Mouse (Mus musculus): ENCODE data around the gene Nup210. TPM values are rescaled to one million over a fixed set of nuclear protein-coding genes. Genes with fewer than 3 reads are reported as not detected.
"Not testable (repeated sequence)": the region's sequence is repeated elsewhere in the genome, so short reads cannot be mapped to it uniquely, and the experiment has no call there.

Nup210 gene
- total and polyA plus RNA-seq, 2 experiments from 2014 or later = 17.2 to 67.8 TPM

- WGBS = 90% methylated on average over 2 of the region's 2 CpGs
Measured at GRCm38 (mm10) chr6:91105400-91106129, 11.1 kb downstream of the Nup210 start.

GRCm38 (mm10) chr6:91104765-91105399, 11.7 kb downstream of the Nup210 start:
- ATAC-seq (ENCODE audit: low FRiP score) = no peak
- H3K9ac ChIP-seq (replicated peaks; ENCODE audit: low read length, poor library complexity, severe bottlenecking) = no peak overlapping the region
- TF ChIP-seq CTCF (IDR thresholded peaks at IDR 0.05) = no peak
- peaks cover 3% of the 10 kb centered on the region; the same call in 1 of the 2 replicates for H3K36me3 ChIP-seq (ENCODE audit: insufficient read depth, low read length)
- H3K9me3 ChIP-seq (ENCODE audit: low read length) = no peaks in the 10 kb centered on the region
- H3K4me2 ChIP-seq (ENCODE audit: low read depth, low read length, poor library complexity, severe bottlenecking) = no peak overlapping the region
- no peaks in the 10 kb centered on the region for H3K27me3 ChIP-seq (ENCODE audit: insufficient read depth, low read length)
- no peaks in the 10 kb centered on the region for H3K4me1 ChIP-seq (ENCODE audit: insufficient read depth, low read length)
- H3K4me3 ChIP-seq (ENCODE audit: low read depth, low read length) = no peak overlapping the region
- 74% methylated on average over 3 of the region's 3 CpGs for WGBS
- no peak for DNase-seq (ENCODE audit: low spot score)
- H3K27ac ChIP-seq (ENCODE audit: low read depth, low read length) = no peak overlapping the region

More at GRCm38 (mm10) chr6:91105400-91106129, 11.1 kb downstream of the Nup210 start:
- Histone ChIP-seq H3K27me3 (ENCODE audit: insufficient read depth, low read length) (no peaks in the 10 kb centered on the region), H3K4me3 (ENCODE audit: low read depth, low read length) (no peak overlapping the region), H3K27ac (ENCODE audit: low read depth, low read length) (no peak overlapping the region), H3K4me1 (ENCODE audit: insufficient read depth, low read length) (no peaks in the 10 kb centered on the region), H3K9ac (replicated peaks; ENCODE audit: low read length, poor library complexity, severe bottlenecking) (no peak overlapping the region), H3K36me3 (ENCODE audit: insufficient read depth, low read length) (no peaks in the 10 kb centered on the region; the same call in 1 of the 2 replicates), H3K4me2 (ENCODE audit: low read depth, low read length, poor library complexity, severe bottlenecking) (no peak overlapping the region), H3K9me3 (ENCODE audit: low read length) (no peaks in the 10 kb centered on the region)
- ATAC-seq (ENCODE audit: low FRiP score) (no peak), DNase-seq (ENCODE audit: low spot score) (no peak)
- no peak; the same call in 1 of the 2 replicates for TF ChIP-seq CTCF (IDR thresholded peaks at IDR 0.05)

- H3K4me3 ChIP-seq (ENCODE audit: low read depth, low read length); H3K27ac ChIP-seq (ENCODE audit: low read depth, low read length); H3K9me3 ChIP-seq (ENCODE audit: low read length); DNase-seq (ENCODE audit: low spot score); H3K36me3 ChIP-seq (ENCODE audit: insufficient read depth, low read length); H3K27me3 ChIP-seq (ENCODE audit: insufficient read depth, low read length); ATAC-seq (ENCODE audit: low FRiP score); H3K9ac ChIP-seq (replicated peaks; ENCODE audit: low read length, poor library complexity, severe bottlenecking); H3K4me1 ChIP-seq (ENCODE audit: insufficient read depth, low read length); H3K4me2 ChIP-seq (ENCODE audit: low read depth, low read length, poor library complexity, severe bottlenecking): not testable (repeated sequence)
- 83% methylated on average over 1 of the region's 1 CpGs for WGBS
Measured at GRCm38 (mm10) chr6:91103421-91103820, 13.2 kb downstream of the Nup210 start.

- ATAC-seq (ENCODE audit: low FRiP score) (no peak), DNase-seq (ENCODE audit: low spot score) (no peak)
- H3K9me3 ChIP-seq (ENCODE audit: low read length) = no peaks in the 10 kb centered on the region
- no peak overlapping the region for H3K9ac ChIP-seq (replicated peaks; ENCODE audit: low read length, poor library complexity, severe bottlenecking)
- no peak overlapping the region for H3K27ac ChIP-seq (ENCODE audit: low read depth, low read length)
- H3K27me3 ChIP-seq (ENCODE audit: insufficient read depth, low read length) = no peaks in the 10 kb centered on the region
- no peak overlapping the region for H3K4me2 ChIP-seq (ENCODE audit: low read depth, low read length, poor library complexity, severe bottlenecking)
- TF ChIP-seq CTCF (IDR thresholded peaks at IDR 0.05) = no peak
- H3K36me3 ChIP-seq (ENCODE audit: insufficient read depth, low read length) = peaks cover 23% of the 10 kb centered on the region
- no peaks in the 10 kb centered on the region for H3K4me1 ChIP-seq (ENCODE audit: insufficient read depth, low read length)
- H3K4me3 ChIP-seq (ENCODE audit: low read depth, low read length) = no peak overlapping the region
- WGBS = 93% methylated on average over 5 of the region's 5 CpGs
Measured at GRCm38 (mm10) chr6:91100621-91101020, 16.0 kb downstream of the Nup210 start.

- H3K27me3 ChIP-seq (ENCODE audit: insufficient read depth, low read length) = no peaks in the 10 kb centered on the region
- ATAC-seq (ENCODE audit: low FRiP score) = no peak
- no peak for TF ChIP-seq CTCF (IDR thresholded peaks at IDR 0.05)
- 96% methylated on average over 3 of the region's 3 CpGs for WGBS
- no peak overlapping the region for H3K4me3 ChIP-seq (ENCODE audit: low read depth, low read length)
- H3K27ac ChIP-seq (ENCODE audit: low read depth, low read length) = no peak overlapping the region
- DNase-seq (ENCODE audit: low spot score) = no peak
- no peak overlapping the region for H3K9ac ChIP-seq (replicated peaks; ENCODE audit: low read length, poor library complexity, severe bottlenecking)
- no peaks in the 10 kb centered on the region for H3K9me3 ChIP-seq (ENCODE audit: low read length)
- H3K4me1 ChIP-seq (ENCODE audit: insufficient read depth, low read length) = no peaks in the 10 kb centered on the region
- H3K4me2 ChIP-seq (ENCODE audit: low read depth, low read length, poor library complexity, severe bottlenecking) = no peak overlapping the region
- H3K36me3 ChIP-seq (ENCODE audit: insufficient read depth, low read length) = peaks cover 33% of the 10 kb centered on the region
Measured at GRCm38 (mm10) chr6:91097879-91098278, 18.8 kb downstream of the Nup210 start.

- TF ChIP-seq CTCF (IDR thresholded peaks at IDR 0.05) = no peak
- no peak overlapping the region for H3K4me3 ChIP-seq (ENCODE audit: low read depth, low read length)
- peaks cover 45% of the 10 kb centered on the region for H3K36me3 ChIP-seq (ENCODE audit: insufficient read depth, low read length)
- no peaks in the 10 kb centered on the region for H3K27me3 ChIP-seq (ENCODE audit: insufficient read depth, low read length)
- H3K9me3 ChIP-seq (ENCODE audit: low read length) = no peaks in the 10 kb centered on the region
- ATAC-seq (ENCODE audit: low FRiP score) = no peak
- no peak for DNase-seq (ENCODE audit: low spot score)
- no peaks in the 10 kb centered on the region for H3K4me1 ChIP-seq (ENCODE audit: insufficient read depth, low read length)
- no peak overlapping the region for H3K27ac ChIP-seq (ENCODE audit: low read depth, low read length)
- no peak overlapping the region for H3K9ac ChIP-seq (replicated peaks; ENCODE audit: low read length, poor library complexity, severe bottlenecking)
- no peak overlapping the region for H3K4me2 ChIP-seq (ENCODE audit: low read depth, low read length, poor library complexity, severe bottlenecking)
- 92% methylated on average over 2 of the region's 2 CpGs for WGBS
Measured at GRCm38 (mm10) chr6:91095072-91095601, 21.5 kb downstream of the Nup210 start.
